Mouse (Mus musculus): ENCODE measurements at regions not wholly inside any gene's neighbourhood (a gene's known extent, or its start where the extent isn't known, plus 50 kb on each side); places are given as distances from the start of the nearest gene placed in this dataset.

DNA sequence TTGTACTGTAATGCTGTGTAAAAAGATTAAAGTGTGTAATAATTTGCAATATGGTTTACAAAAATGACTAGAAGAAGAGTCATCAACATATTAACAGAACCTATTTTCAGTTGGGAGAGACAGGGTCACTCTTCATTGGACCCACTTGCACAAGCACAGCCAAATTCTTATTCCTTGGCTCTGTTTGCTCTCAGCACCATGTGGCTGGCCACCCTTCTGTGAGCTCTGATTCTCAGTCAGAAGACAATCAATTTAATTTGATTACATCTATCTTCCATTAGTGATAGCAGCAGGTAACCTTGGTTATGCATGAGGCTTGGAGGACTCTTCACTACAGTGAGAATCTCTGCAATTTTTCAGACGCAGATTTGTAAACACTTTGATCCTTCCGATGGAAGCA lies 111.5 kb downstream of the Cdc42ep3 start:
- TF ChIP-seq CTCF (IDR thresholded peaks at IDR 0.05; ENCODE audit: low read depth, low read length) (no peak), POLR2A (IDR thresholded peaks at IDR 0.05; ENCODE audit: borderline replicate concordance, low read depth, low read length) (no peak)
